Mouse (Mus musculus) liver, embryonic 13.5 days (tissue): Measurements from ENCODE around the gene Slc16a11. TPM values are rescaled to one million over a fixed set of nuclear protein-coding genes. Genes with fewer than 3 reads are reported as not detected.
"Not testable (repeated sequence)": the region's sequence is repeated elsewhere in the genome, so short reads cannot be mapped to it uniquely, and the experiment has no call there.

Experiments
- ATAC-seq: fragments of 200-750 bp; cut with Nextera tagmentation; 2 replicates; pipeline ENCODE4 v1.8.0; 2017; ENCODE audit warnings: low read depth, mild to moderate bottlenecking, moderate number of reproducible peaks, moderate library complexity
- DNase-seq: peaks from one replicate; pipeline ENCODE4 v3.0.0; 2022
- H3K27ac ChIP-seq: fragments of 300-500 bp; sonication (generic); 2 replicates; pipeline ENCODE4 v1.5.1; 2015; ENCODE audit warnings: moderate library complexity, mild to moderate bottlenecking, inconsistent platforms
- H3K27me3 ChIP-seq: fragments of 300-500 bp; sonication (generic); 2 replicates; pipeline ENCODE4 v1.6.1; 2015; ENCODE audit warnings: mild to moderate bottlenecking, inconsistent platforms
- H3K36me3 ChIP-seq: fragments of 300-500 bp; sonication (generic); 2 replicates; pipeline ENCODE4 v1.6.1; 2015; ENCODE audit warnings: mild to moderate bottlenecking, inconsistent platforms
- H3K4me1 ChIP-seq: fragments of 300-500 bp; sonication (generic); replicated peaks from 2 replicates; pipeline ENCODE4 v1.6.1; 2015; ENCODE audit warnings: inconsistent platforms
- H3K4me2 ChIP-seq: fragments of 300-500 bp; sonication (generic); 2 replicates; pipeline ENCODE4 v1.6.1; 2015; ENCODE audit warnings: inconsistent platforms, mild to moderate bottlenecking, moderate library complexity
- H3K4me3 ChIP-seq: fragments of 300-500 bp; sonication (generic); replicated peaks from 2 replicates; pipeline ENCODE4 v1.5.1; 2015; ENCODE audit warnings: mild to moderate bottlenecking, inconsistent platforms
- H3K9ac ChIP-seq: fragments of 300-500 bp; sonication (generic); 2 replicates; pipeline ENCODE4 v1.6.1; 2015; ENCODE audit warnings: mild to moderate bottlenecking, inconsistent platforms
- H3K9me3 ChIP-seq: fragments of 300-500 bp; sonication (generic); replicated peaks from 2 replicates; pipeline ENCODE4 v1.6.1; 2016; ENCODE audit warnings: inconsistent platforms
- WGBS: fragments of 180-500 bp; shearing (Covaris S2); methylation state at CpG from one replicate; pipeline ENCODE4 v1.1.7; 2015; ENCODE audit not compliant: insufficient replicate concordance; 5-methylcytosine and 5-hydroxymethylcytosine counted together
- polyA plus RNA-seq: library from polyadenylated mRNA; unstranded; fragments of >200 nt; fragmentation: Nextera tagmentation; extraction: Ambion mirVana; gene quantifications from 2 replicates; pipeline ENCODE4 v1.2.1, GENCODE M21; 2015

Slc16a11 gene
- polyA plus RNA-seq, result 0.73 and 0.83 TPM in 2 replicates

DNA sequence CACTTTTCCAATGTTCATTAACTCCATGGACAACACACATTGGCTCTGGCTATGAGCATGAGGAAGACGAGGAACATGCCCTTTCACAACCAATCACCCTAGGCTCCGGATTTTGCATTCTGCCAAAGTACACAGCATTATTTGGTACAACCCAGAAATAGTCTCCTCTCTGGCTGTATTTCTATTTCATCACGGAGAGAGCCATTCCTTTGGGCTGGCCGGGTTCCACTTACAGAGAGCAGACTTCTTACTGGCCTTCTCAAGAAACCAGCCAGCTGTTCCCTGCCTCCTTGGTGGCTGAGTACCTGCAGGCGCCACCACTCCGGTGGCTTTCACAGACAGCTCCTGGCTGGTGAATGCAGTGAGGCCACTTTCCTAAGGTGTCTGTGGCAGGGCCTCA is at the start of gene Slc16a11:
Gene Slc16a11, plus strand, starts transcription at position 330 of the 400 bp plus-strand sequence.
- Histone ChIP-seq H3K4me1 (peaks cover 19% of the 10 kb centered on the region), H3K27me3 (peaks cover 68% of the 10 kb centered on the region), H3K36me3 (peaks cover 9% of the 10 kb centered on the region; the same call in 1 of the 2 replicates), H3K9ac (no peak within 1 kb of the TSS), H3K9me3 (no peaks in the 10 kb centered on the region), H3K4me2 (peak within 1 kb of the TSS; percentile 56), H3K4me3 (peak within 1 kb of the TSS; percentile 39; the same call in 1 of the 2 replicates), H3K27ac (no peak within 1 kb of the TSS)
- ATAC-seq (no peak), DNase-seq (no peak)
- 57% methylated on average over 6 of the region's 6 CpGs for WGBS

GRCm38 (mm10) chr11:70165972-70166921 is 46.3 kb upstream of the Slc16a11 start:
- DNase-seq (no peak), ATAC-seq (no peak)
- 42% methylated on average over 16 of the region's 16 CpGs for WGBS
- Histone ChIP-seq H3K27ac (no peak overlapping the region), H3K9ac (no peak overlapping the region), H3K4me2 (no peak overlapping the region), H3K27me3 (no peaks in the 10 kb centered on the region), H3K36me3 (no peaks in the 10 kb centered on the region), H3K4me1 (no peaks in the 10 kb centered on the region), H3K4me3 (no peak overlapping the region), H3K9me3 (no peaks in the 10 kb centered on the region)

GRCm38 (mm10) chr11:70168136-70168535 is 44.4 kb upstream of the Slc16a11 start:
- WGBS, result 52% methylated on average over 7 of the region's 7 CpGs
- no peak overlapping the region for H3K4me3 ChIP-seq
- H3K36me3 ChIP-seq, result no peaks in the 10 kb centered on the region
- DNase-seq (no peak), ATAC-seq (no peak)
- no peaks in the 10 kb centered on the region for H3K27me3 ChIP-seq
- no peaks in the 10 kb centered on the region for H3K9me3 ChIP-seq
- H3K27ac ChIP-seq, result no peak overlapping the region
- H3K4me2 ChIP-seq, result no peak overlapping the region
- H3K9ac ChIP-seq, result no peak overlapping the region
- no peaks in the 10 kb centered on the region for H3K4me1 ChIP-seq

DNA sequence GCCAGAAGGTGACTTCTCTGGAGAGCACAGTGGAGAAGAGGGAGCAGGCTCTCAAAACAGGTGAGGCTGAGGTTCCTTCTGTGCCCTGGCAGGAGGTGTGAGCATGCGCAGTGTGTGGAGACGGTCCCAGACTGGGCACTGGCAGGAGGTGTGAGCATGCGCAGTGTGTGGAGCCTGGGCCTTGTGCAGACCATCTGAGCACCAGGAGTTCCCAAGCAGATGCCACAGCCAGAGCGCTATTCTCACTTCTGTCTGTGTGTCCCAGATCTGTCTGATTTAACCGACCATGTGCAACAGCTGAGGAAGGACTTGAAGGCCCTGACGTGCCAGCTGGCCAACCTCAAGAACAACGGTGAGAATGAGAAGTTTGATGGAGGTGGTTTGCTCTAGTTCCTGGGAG is 43.1 kb upstream of the Slc16a11 start:
- not testable (repeated sequence) for H3K9me3 ChIP-seq, DNase-seq, H3K27ac ChIP-seq, H3K9ac ChIP-seq, H3K4me2 ChIP-seq, H3K4me3 ChIP-seq, ATAC-seq, H3K36me3 ChIP-seq, H3K27me3 ChIP-seq, H3K4me1 ChIP-seq
- WGBS, result 71% methylated on average over 7 of the region's 7 CpGs

GRCm38 (mm10) chr11:70170291-70170690 is 42.3 kb upstream of the Slc16a11 start:
- Histone ChIP-seq H3K9ac (no peak overlapping the region), H3K36me3 (no peaks in the 10 kb centered on the region), H3K27me3 (no peaks in the 10 kb centered on the region), H3K9me3 (no peaks in the 10 kb centered on the region), H3K4me2 (no peak overlapping the region), H3K27ac (no peak overlapping the region), H3K4me1 (no peaks in the 10 kb centered on the region), H3K4me3 (no peak overlapping the region)
- WGBS, result 66% methylated on average over 7 of the region's 7 CpGs
- ATAC-seq (no peak), DNase-seq (no peak)

DNA sequence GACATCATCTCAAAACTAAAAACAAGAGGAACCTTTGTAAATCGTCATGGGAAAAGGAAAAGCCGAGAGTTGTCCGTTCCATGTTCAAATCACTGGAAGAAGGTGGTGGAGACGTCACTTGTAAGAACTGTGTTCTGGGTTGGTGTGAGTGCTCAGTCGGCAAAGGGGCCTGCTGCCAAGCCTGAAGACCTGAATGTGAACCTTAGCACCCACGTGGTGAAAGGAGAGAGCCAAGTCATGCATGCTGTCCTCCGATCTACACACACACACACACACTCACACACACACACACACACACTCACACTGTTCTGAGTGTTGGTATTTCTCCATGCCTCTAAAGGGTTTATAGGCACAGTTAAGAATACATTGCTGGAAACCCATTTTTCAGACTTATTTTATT is 41.4 kb upstream of the Slc16a11 start:
- DNase-seq (no peak), ATAC-seq (no peak)
- no peak overlapping the region for H3K4me3 ChIP-seq
- H3K4me1 ChIP-seq, result no peaks in the 10 kb centered on the region
- no peaks in the 10 kb centered on the region for H3K36me3 ChIP-seq
- no peak overlapping the region for H3K4me2 ChIP-seq
- WGBS, result 61% methylated on average over 7 of the region's 7 CpGs
- H3K9me3 ChIP-seq, result no peaks in the 10 kb centered on the region
- H3K27me3 ChIP-seq, result no peaks in the 10 kb centered on the region
- H3K27ac ChIP-seq, result no peak overlapping the region
- H3K9ac ChIP-seq, result no peak overlapping the region

- WGBS, result 33% methylated on average over 3 of the region's 3 CpGs
- no peaks in the 10 kb centered on the region for H3K9me3 ChIP-seq
- no peak for ATAC-seq
- H3K27me3 ChIP-seq, result no peaks in the 10 kb centered on the region
- no peaks in the 10 kb centered on the region for H3K4me1 ChIP-seq
- no peak overlapping the region for H3K4me2 ChIP-seq
- no peak overlapping the region for H3K9ac ChIP-seq
- peak; percentile 23 for DNase-seq
- H3K27ac ChIP-seq, result no peak overlapping the region
- no peaks in the 10 kb centered on the region for H3K36me3 ChIP-seq
- H3K4me3 ChIP-seq, result no peak overlapping the region
Observed at GRCm38 (mm10) chr11:70171847-70172246, 40.7 kb upstream of the Slc16a11 start.

GRCm38 (mm10) chr11:70172298-70172697 is 40.3 kb upstream of the Slc16a11 start:
- H3K9me3 ChIP-seq, result no peaks in the 10 kb centered on the region
- WGBS, result 43% methylated on average over 5 of the region's 5 CpGs
- H3K9ac ChIP-seq, result no peak overlapping the region
- H3K4me3 ChIP-seq, result no peak overlapping the region
- ATAC-seq, result no peak
- H3K4me2 ChIP-seq, result no peak overlapping the region
- H3K4me1 ChIP-seq, result no peaks in the 10 kb centered on the region
- H3K27ac ChIP-seq, result no peak overlapping the region
- no peaks in the 10 kb centered on the region for H3K36me3 ChIP-seq
- DNase-seq, result no peak
- H3K27me3 ChIP-seq, result no peaks in the 10 kb centered on the region

DNA sequence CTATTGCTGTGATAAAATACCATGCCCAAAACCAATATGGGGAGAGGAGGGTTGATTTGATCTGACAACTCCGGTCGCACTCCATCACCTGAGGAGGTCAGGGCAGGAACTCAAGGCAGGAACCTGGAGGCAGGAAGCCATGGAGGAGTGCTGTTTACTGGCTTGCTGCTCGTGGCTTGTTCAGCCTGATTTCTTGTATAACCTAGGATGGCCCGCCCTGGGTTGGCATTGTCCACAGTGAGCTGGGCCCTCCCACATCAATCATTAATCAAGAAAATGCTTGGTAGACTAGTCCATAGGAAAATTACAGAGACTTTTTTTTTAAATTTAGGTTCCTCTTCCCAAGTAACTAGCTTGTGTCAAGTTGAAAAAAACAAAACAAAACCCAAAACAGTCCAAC is 38.1 kb upstream of the Slc16a11 start:
- H3K4me1 ChIP-seq, result no peaks in the 10 kb centered on the region
- no peaks in the 10 kb centered on the region for H3K27me3 ChIP-seq
- H3K27ac ChIP-seq, result no peak overlapping the region
- no peak overlapping the region for H3K4me2 ChIP-seq
- WGBS, result 68% methylated on average over 4 of the region's 4 CpGs
- no peaks in the 10 kb centered on the region for H3K9me3 ChIP-seq
- H3K36me3 ChIP-seq, result no peaks in the 10 kb centered on the region
- H3K9ac ChIP-seq, result no peak overlapping the region
- H3K4me3 ChIP-seq, result no peak overlapping the region
- no peak for DNase-seq
- ATAC-seq, result no peak

- Histone ChIP-seq H3K4me2 (no peak overlapping the region), H3K9ac (no peak overlapping the region), H3K4me1 (no peaks in the 10 kb centered on the region), H3K4me3 (no peak overlapping the region), H3K27ac (no peak overlapping the region), H3K36me3 (no peaks in the 10 kb centered on the region), H3K27me3 (no peaks in the 10 kb centered on the region), H3K9me3 (no peaks in the 10 kb centered on the region)
- ATAC-seq, result no peak
- DNase-seq, result no peak
- WGBS, result 58% methylated on average over 8 of the region's 8 CpGs
Observed at GRCm38 (mm10) chr11:70177647-70178046, 34.9 kb upstream of the Slc16a11 start.

DNA sequence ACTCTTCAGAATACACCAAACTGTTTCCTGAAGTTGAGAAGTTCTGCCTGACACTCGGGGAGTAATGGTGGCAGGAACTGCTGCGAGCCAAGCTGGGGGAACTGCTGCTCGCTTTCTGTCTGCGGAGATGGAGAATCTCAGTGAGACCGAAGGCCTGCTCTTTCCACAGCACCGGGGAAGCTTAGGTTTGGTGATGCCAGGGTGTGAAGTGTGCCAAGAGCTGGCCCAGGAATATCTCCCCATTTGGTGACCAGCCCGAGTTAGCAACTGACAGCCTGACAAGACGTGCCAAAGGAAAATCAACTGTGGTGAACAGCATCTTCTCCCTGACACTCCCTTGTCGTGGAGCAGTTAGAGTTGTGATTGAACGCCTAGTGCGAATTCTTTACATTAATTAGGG is 34.2 kb upstream of the Slc16a11 start:
- H3K4me1 ChIP-seq, result no peaks in the 10 kb centered on the region
- DNase-seq, result no peak
- H3K4me2 ChIP-seq, result no peak overlapping the region
- H3K27ac ChIP-seq, result no peak overlapping the region
- no peaks in the 10 kb centered on the region for H3K9me3 ChIP-seq
- H3K36me3 ChIP-seq, result no peaks in the 10 kb centered on the region
- no peak overlapping the region for H3K9ac ChIP-seq
- 72% methylated on average over 11 of the region's 11 CpGs for WGBS
- no peaks in the 10 kb centered on the region for H3K27me3 ChIP-seq
- no peak overlapping the region for H3K4me3 ChIP-seq
- no peak for ATAC-seq

- Histone ChIP-seq H3K36me3 (no peaks in the 10 kb centered on the region), H3K9ac (no peak overlapping the region), H3K4me2 (no peak overlapping the region), H3K27ac (no peak overlapping the region), H3K27me3 (no peaks in the 10 kb centered on the region), H3K9me3 (no peaks in the 10 kb centered on the region), H3K4me3 (no peak overlapping the region), H3K4me1 (no peaks in the 10 kb centered on the region)
- DNase-seq (no peak), ATAC-seq (no peak)
- 66% methylated on average over 11 of the region's 11 CpGs for WGBS
Observed at GRCm38 (mm10) chr11:70178756-70179155, 33.8 kb upstream of the Slc16a11 start.
